Mouse (Mus musculus): ENCODE results near the gene Rbfox3.

DNA sequence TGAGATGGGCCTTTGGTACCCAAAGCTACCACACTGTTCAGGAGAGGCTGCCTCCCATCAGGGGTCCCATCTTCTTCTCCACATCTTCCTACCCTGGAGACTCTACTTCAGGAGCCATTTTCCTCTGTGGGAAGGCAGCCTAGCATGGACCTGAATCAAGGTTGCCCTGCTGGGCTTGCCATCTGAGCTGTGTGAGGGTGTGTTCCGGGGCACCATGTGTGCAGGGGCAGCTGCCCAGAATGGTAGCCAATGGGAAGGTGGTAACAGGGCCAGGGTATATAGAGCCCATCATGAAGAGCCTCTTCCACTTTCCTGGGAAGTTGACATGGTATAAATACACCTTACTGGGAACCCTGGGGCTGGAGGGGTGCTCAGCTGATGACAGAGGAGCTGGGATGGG lies 281.7 kb downstream of the Rbfox3 start:
- TF ChIP-seq CTCF (IDR thresholded peaks at IDR 0.05; ENCODE audit: low read depth, low read length) (no peak), GATA1 (IDR thresholded peaks at IDR 0.05; ENCODE audit: borderline replicate concordance, low read length) (no peak), POLR2AphosphoS5 (IDR thresholded peaks at IDR 0.05; ENCODE audit: insufficient replicate concordance, low read depth, low read length) (no peak)

Measured in G1E (cell line).